Mouse (Mus musculus): ENCODE measurements at regions not wholly inside any gene's neighbourhood (a gene's known extent, or its start where the extent isn't known, plus 50 kb on each side); places are given as distances from the start of the nearest gene placed in this dataset.

GRCm38 (mm10) chr3:101672943-101673342 is 68.5 kb upstream of the Atp1a1 start:
- TF ChIP-seq CTCF (IDR thresholded peaks at IDR 0.05) (no peak), EP300 (IDR thresholded peaks at IDR 0.05) (no peak)
